Mouse (Mus musculus) forebrain, postnatal 0 days (tissue): ENCODE data around the gene Rad51b. TPM values are rescaled to one million over a fixed set of nuclear protein-coding genes. Genes with fewer than 3 reads are reported as not detected.

ENCODE experiments used
- ATAC-seq: fragments of 200-750 bp; cut with Nextera tagmentation; 2 replicates; pipeline ENCODE4 v1.8.0; 2017; ENCODE audit warnings: mild to moderate bottlenecking, moderate library complexity
- DNase-seq: peaks from one replicate; pipeline ENCODE4 v3.0.0-alpha.2; 2015
- H3K27ac ChIP-seq: fragments of 300-500 bp; sonication (generic); 2 replicates; pipeline ENCODE4 v1.5.1; 2014; ENCODE audit warnings: low read depth, mild to moderate bottlenecking, antibody characterized with exemption, low read length, moderate library complexity, mixed read lengths
- H3K27me3 ChIP-seq: fragments of 300-500 bp; sonication (generic); 2 replicates; pipeline ENCODE4 v1.6.1; 2014; ENCODE audit warnings: mild to moderate bottlenecking, low read length, mixed read lengths; ENCODE audit not compliant: insufficient read depth
- H3K36me3 ChIP-seq: fragments of 300-500 bp; sonication (generic); 2 replicates; pipeline ENCODE4 v1.6.1; 2014; ENCODE audit warnings: mild to moderate bottlenecking, moderate library complexity; ENCODE audit not compliant: insufficient read depth
- H3K4me1 ChIP-seq: fragments of 300-500 bp; sonication (generic); 2 replicates; pipeline ENCODE4 v1.6.1; 2014; ENCODE audit warnings: antibody characterized with exemption; ENCODE audit not compliant: insufficient read depth
- H3K4me2 ChIP-seq: fragments of 300-500 bp; sonication (generic); 2 replicates; pipeline ENCODE4 v1.6.1; 2014; ENCODE audit warnings: low read depth, mild to moderate bottlenecking, moderate library complexity
- H3K4me3 ChIP-seq: fragments of 300-500 bp; sonication (generic); 2 replicates; pipeline ENCODE4 v1.5.1; 2014; ENCODE audit warnings: low read depth, low read length, mixed read lengths
- H3K9ac ChIP-seq: fragments of 300-500 bp; sonication (generic); 2 replicates; pipeline ENCODE4 v1.6.1; 2014; ENCODE audit warnings: mild to moderate bottlenecking
- H3K9me3 ChIP-seq: fragments of 300-500 bp; sonication (generic); 2 replicates; pipeline ENCODE4 v1.6.1; 2016; ENCODE audit warnings: low read length
- CTCF ChIP-seq: sonication (generic); IDR thresholded peaks from 2 replicates; pipeline ENCODE4 v1.5.1; 2016; ENCODE audit warnings: antibody characterized with exemption, control low read depth, low read depth
- WGBS: fragments of 180-500 bp; shearing (Covaris S2); extraction: QIAGEN DNeasy Blood & Tissue Kit; methylation state at CpG from one replicate; pipeline ENCODE4 v1.1.7; 2014; 5-methylcytosine and 5-hydroxymethylcytosine counted together
- polyA plus RNA-seq: library from polyadenylated mRNA; unstranded; fragments of >200 nt; fragmentation: Nextera tagmentation; extraction: Ambion mirVana; gene quantifications from 2 replicates; pipeline ENCODE4 v1.2.1, GENCODE M21; 2015
- total RNA-seq: library from RNA; depleted of rRNA; stranded (reverse); fragments of >200 nt; gene quantifications from 2 replicates; pipeline ENCODE4 v1.2.3, GENCODE M21; 2014

Gene Rad51b
- total and polyA plus RNA-seq, 2 experiments from 2014 or later = 0.62 to 1.1 TPM

DNA sequence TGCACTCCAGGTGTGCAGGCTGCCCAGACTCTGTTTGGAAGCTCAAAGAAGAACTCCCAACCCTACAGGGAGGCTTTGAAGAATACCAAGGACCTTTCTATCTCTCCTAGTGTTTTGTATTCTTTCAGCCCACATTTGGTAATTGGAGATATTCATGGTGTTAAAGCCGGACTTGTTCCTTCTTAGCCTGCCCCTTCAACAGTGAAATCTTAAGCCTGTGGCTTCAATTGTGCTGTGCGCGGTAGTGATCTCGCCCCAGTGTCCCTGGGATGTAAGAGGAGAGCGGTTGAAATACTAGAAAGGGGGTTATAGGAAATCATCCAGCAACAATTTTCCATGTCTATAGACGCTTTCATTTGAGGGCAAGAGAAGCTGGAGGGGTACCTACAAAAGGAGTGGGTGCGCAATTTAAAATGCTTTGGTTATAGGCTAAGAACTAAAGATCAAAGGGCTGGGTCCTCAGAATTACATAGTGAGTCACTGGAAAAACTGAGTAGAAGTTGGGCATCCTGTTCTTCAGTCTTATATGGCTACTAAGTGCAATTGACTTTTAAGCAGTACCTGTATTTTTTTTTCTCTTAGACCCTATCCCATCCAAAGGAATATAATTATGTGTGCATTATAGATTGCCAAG is 253.1 kb downstream of the Rad51b start:
- WGBS = 69% methylated on average over 7 of the region's 7 CpGs
- no peaks in the 10 kb centered on the region for H3K36me3 ChIP-seq
- no peak for TF ChIP-seq CTCF
- no peak overlapping the region for H3K9ac ChIP-seq
- ATAC-seq = no peak
- no peaks in the 10 kb centered on the region for H3K9me3 ChIP-seq
- no peak overlapping the region for H3K4me2 ChIP-seq
- H3K4me1 ChIP-seq = no peaks in the 10 kb centered on the region
- no peak overlapping the region for H3K27ac ChIP-seq
- DNase-seq = no peak
- no peaks in the 10 kb centered on the region for H3K27me3 ChIP-seq
- H3K4me3 ChIP-seq = no peak overlapping the region

DNA sequence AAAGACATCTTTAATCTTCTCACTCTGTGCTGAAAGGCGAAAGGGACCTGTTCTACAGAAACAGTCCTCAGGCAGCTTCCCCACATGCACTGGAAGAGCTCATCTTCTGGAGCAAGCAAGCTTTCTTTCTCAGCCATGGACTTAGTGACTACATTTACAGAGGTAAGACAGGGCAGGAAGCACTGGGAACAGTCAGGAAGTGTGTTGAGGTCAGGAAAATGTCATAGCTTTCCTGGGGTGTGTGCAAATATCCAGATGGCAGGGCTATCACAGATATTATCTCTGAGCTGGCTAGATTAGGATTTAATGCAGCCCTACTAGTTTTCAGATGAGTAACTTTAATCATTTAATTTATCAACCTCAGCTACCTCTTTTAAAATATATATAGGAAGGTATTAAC is 254.2 kb downstream of the Rad51b start:
- Histone ChIP-seq H3K4me2 (no peak overlapping the region), H3K27ac (no peak overlapping the region), H3K4me1 (no peaks in the 10 kb centered on the region), H3K27me3 (no peaks in the 10 kb centered on the region), H3K4me3 (no peak overlapping the region), H3K9ac (no peak overlapping the region), H3K36me3 (no peaks in the 10 kb centered on the region), H3K9me3 (no peaks in the 10 kb centered on the region)
- 85% methylated on average over 1 of the region's 1 CpGs for WGBS
- no peak for TF ChIP-seq CTCF
- DNase-seq (no peak), ATAC-seq (no peak)

DNA sequence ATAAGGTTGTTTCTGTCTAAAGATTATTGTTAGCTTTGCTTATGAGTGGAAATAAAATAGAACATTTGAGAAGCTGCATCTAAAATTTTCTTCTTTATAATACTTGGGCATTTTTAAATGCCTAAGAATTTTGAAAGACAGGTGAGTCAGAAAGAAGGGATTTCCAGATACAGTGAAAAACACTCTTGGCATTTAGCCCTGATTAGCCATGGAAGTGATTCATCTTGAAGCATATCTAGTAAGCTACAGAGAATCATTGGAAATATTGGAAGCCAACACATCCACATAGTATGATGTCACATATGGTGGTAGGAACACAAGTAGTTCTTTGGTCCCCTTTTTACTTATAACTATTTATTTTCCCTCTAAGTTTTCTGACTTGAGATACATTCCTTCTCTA is 256.0 kb downstream of the Rad51b start:
- no peak overlapping the region for H3K4me2 ChIP-seq
- H3K4me1 ChIP-seq = no peaks in the 10 kb centered on the region
- no peak overlapping the region for H3K9ac ChIP-seq
- TF ChIP-seq CTCF = no peak
- H3K4me3 ChIP-seq = no peak overlapping the region
- no peak overlapping the region for H3K27ac ChIP-seq
- no peaks in the 10 kb centered on the region for H3K27me3 ChIP-seq
- ATAC-seq (no peak), DNase-seq (no peak)
- no peaks in the 10 kb centered on the region for H3K36me3 ChIP-seq
- H3K9me3 ChIP-seq = no peaks in the 10 kb centered on the region

DNA sequence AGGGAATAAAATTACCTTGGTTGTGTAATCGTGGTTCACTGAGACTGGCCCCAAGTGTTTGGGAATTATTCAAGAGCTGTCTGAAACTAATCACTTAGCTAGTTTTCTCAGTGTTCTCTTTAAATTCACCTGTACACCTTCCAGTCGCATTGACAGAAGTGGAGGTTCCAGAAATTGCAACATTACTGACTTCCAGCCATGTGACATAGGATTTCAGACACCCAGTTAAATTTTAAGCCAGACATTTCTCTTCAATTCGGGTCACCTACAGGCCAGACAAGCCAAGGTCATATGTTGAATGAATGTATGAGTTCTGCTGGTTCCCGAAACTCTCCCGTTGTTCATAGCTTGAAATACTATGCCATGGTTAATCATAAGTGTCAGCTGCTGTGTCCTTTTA is 260.8 kb downstream of the Rad51b start:
- ATAC-seq = no peak
- 89% methylated on average over 5 of the region's 5 CpGs for WGBS

DNA sequence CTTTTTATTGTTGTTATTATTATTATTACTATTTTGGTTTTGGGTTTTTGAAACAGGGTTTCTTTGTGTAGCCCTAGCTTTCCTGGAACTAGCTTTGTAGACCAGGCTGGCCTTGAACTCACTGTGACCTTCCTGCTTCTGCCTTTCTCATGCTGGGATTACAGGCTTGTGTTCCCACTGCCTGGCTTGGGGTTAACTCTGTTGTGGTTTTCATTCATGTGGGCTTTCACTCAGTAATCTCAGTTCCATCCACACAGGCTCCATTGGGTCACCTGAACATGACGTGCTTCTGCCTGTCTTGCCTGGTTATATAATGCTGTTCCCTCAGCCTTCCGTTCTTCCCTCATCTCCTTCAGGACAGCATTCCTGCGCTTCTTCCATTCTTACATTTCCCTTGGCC is 261.6 kb downstream of the Rad51b start:
- DNase-seq (no peak), ATAC-seq (no peak)
- no peaks in the 10 kb centered on the region for H3K36me3 ChIP-seq
- TF ChIP-seq CTCF = no peak
- H3K4me3 ChIP-seq = no peak overlapping the region
- H3K27ac ChIP-seq = no peak overlapping the region
- no peaks in the 10 kb centered on the region for H3K27me3 ChIP-seq
- H3K9ac ChIP-seq = no peak overlapping the region
- WGBS = 94% methylated on average over 3 of the region's 3 CpGs
- H3K4me2 ChIP-seq = no peak overlapping the region
- H3K9me3 ChIP-seq = no peaks in the 10 kb centered on the region
- H3K4me1 ChIP-seq = no peaks in the 10 kb centered on the region

More for the DNA sequence above, 260.8 kb downstream of the Rad51b start:
- Histone ChIP-seq H3K4me2 (no peak overlapping the region), H3K4me3 (no peak overlapping the region), H3K9ac (no peak overlapping the region), H3K4me1 (no peaks in the 10 kb centered on the region), H3K27ac (no peak overlapping the region), H3K36me3 (no peaks in the 10 kb centered on the region), H3K27me3 (no peaks in the 10 kb centered on the region), H3K9me3 (no peaks in the 10 kb centered on the region)
- TF ChIP-seq CTCF = no peak
- DNase-seq = no peak

- DNase-seq (no peak), ATAC-seq (no peak)
- H3K4me1 ChIP-seq = no peaks in the 10 kb centered on the region
- H3K36me3 ChIP-seq = no peaks in the 10 kb centered on the region
- H3K27ac ChIP-seq = no peak overlapping the region
- WGBS = 64% methylated on average over 4 of the region's 4 CpGs
- no peak for TF ChIP-seq CTCF
- H3K9ac ChIP-seq = no peak overlapping the region
- no peaks in the 10 kb centered on the region for H3K27me3 ChIP-seq
- no peak overlapping the region for H3K4me2 ChIP-seq
- no peaks in the 10 kb centered on the region for H3K9me3 ChIP-seq
- no peak overlapping the region for H3K4me3 ChIP-seq
These were observed 262.4 kb downstream of the Rad51b start for GRCm38 (mm10) chr12:79559410-79560015.

- Histone ChIP-seq H3K36me3 (no peaks in the 10 kb centered on the region), H3K27me3 (no peaks in the 10 kb centered on the region), H3K27ac (no peak overlapping the region), H3K9me3 (no peaks in the 10 kb centered on the region), H3K4me1 (no peaks in the 10 kb centered on the region), H3K4me2 (no peak overlapping the region), H3K9ac (no peak overlapping the region), H3K4me3 (no peak overlapping the region)
- TF ChIP-seq CTCF = no peak
- DNase-seq (no peak), ATAC-seq (no peak)
- 86% methylated on average over 8 of the region's 8 CpGs for WGBS
These were observed 263.1 kb downstream of the Rad51b start for GRCm38 (mm10) chr12:79560084-79560699.
